Mouse (Mus musculus) cerebellum, postnatal 4 days (tissue): ENCODE measurements at regions not wholly inside any gene's neighbourhood (a gene's known extent, or its start where the extent isn't known, plus 50 kb on each side); places are given as distances from the start of the nearest gene placed in this dataset.

Experiments
- DNase-seq, 2 experiments: peaks; one replicate each; pipeline ENCODE4 v3.0.0; 2022; ENCODE audit warnings: low spot score in 2 of 2, mixed read lengths in 1 of 2

DNA sequence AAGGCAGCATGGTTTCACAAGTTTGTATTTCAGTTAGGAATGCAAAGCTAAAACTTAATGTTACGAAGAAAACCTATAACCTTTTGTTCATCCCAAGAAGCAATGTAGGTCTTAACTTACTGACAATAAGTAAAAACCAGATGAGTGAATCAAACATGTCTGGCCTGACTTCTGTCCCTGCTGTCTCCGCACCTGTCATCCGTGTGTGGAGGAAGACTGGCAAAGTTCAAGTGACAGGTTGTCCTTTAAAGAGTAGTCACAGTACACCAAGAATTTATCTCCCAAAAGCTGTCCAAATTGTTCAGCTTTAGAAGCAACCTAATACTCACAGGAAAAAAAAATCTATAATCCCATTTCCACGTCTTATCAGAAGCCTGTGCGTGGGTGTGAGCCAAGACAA, 146.3 kb upstream of the Gm10181 start:
- DNase-seq: no peak

DNA sequence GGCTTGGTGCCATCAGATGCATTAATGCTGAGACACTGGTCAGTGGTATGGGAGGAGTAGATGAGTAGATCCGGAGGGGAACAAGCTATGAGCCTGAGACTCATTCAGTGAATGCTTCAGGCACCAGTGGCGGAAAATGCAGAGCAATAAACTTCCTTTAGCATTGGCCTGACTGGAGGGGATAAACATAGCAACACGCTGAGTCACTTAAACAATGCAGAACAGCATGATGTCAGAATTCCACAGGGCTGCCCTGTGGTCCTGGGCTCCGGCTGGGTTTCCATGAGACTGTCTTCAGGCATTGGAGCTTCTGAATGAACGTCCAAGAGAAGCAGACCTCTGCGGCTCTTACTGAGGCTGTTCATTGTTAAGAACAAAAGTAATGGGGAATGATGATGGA, 145.4 kb upstream of the Gm10181 start:
- DNase-seq: no peak

DNA sequence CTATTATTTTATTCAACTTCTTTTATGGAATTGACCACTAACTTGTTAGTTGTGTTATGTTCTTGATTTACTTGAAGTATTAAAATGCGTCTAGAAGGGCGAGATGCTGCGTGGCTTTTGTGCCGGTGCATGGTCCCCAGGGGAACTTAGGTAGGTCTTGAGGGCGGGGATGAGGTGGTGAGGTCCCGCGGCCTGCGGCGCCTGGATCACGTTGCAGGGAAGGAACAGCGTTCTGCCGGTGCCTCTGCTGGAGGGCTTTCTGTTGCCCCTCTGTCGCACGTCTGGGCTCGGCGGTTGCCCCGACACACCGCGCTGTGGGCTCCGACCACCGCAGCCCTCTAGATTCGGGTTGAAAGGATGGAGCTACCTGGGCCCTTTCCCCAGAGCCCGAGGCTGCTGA, 136.7 kb upstream of the Gm10181 start:
- DNase-seq: no peak

DNA sequence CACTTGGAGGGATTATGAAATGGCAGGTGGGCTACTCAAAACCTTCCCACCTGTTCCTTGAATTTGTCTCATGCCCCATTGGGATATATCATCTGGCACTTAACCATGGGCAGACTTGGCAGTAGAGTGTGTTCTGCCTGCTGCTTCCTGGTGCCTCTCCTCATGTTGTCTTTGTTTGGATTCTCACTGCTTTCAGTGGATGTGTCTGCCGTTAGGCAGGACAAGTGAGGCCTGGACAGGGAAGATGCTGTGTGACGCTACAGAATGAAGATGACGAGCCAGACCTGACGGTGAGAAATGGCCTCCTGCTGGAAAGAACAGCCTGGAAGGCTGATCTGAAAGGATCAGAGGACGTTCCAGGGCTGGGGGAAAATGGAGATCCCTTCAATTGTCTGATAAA, 133.6 kb upstream of the Gm10181 start:
- no peak for DNase-seq

DNA sequence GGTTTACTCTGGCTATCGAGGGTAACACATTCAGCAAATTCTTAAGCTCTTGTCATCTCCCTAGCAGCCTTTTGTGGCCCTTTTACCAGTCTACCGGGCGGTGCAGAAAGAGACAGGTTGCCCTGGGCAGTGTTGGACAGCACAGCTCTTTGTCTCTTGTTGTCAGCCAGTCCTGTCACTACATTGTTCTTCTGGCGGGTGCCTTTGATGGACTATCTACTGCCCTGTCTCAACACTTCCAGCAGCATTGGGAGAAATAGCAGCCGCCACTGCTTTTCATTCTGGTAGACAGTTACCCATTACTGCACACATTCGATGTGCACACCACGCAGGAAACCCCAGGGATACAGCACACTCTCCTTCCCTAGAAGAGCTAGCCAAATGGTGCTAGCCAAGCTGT, 132.7 kb upstream of the Gm10181 start:
- DNase-seq: no peak

DNA sequence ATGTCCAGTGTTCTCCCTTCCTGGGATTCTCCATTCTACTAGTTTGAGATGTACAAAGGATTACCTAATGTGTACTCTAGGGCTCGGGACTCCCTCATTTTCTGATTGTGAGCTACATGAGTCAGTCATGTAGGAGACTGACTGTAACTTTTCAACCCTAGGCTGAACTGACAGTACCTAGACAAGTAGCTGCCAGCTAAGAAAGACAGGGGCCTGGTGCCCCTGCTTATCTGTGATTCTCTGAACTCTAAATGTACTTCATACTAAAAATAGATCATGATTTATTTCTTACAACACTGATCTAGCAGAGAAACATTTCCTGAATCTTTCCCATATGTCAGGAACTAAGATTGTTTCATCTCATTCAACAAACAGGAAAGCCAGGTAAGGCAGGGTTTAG, 125.9 kb upstream of the Gm10181 start:
- no peak for DNase-seq

DNA sequence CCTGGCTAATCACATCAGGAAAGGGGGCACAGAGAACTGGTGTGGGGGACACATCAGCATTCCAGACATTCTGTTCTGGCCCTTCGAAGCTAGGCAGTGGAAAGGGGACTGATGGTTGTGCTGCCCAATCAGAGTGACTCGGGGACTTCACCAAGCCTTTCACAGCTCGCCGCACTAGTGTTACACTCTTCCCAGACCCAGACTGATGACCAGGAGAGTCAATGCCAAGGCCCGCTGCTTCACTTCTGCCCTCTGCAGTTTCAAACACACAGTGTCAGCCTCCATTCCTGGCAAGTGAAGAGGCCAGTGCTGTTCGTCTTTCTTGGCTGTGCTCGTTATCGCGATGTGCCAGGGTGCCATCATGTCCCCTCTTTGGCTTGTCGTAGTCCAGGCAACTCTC, 121.7 kb upstream of the Gm10181 start:
- peak in 1 of 2 experiments; percentile 26 for DNase-seq

DNA sequence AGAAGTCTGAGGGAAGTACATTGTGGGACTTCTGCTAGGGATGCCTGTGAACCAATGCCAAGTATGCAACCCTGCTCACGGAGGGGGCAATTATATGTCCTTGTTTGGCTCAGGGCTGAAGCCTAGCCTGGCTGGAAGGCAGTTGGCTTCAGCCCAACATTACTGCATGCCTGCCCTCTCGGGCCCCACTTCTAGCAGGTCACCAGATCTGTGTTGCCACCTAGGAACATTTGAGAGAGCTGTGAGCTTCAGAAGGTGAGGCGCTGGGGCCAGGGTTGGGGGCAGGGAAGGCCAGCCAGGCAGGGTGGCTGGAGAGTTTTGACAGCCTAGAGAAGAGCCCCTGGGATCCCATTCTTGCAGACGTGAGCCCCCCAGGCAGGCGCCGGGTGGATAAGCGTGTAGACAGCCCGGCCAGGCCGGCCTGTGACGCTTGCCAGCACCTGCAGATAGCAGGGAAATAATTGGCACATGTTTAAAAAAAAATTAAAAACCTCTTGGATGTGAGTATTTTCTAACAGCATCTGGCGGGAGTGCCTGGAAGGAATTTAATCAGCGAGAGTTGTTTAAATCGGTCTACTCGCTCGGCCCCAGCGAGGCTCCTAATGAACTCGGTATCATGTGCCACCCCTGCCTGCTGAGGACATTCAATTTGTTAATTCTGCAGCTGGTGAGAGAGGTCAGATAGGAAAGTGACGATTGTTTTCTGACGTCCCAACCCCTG, 115.0 kb upstream of the Gm10181 start:
- DNase-seq: no peak

DNA sequence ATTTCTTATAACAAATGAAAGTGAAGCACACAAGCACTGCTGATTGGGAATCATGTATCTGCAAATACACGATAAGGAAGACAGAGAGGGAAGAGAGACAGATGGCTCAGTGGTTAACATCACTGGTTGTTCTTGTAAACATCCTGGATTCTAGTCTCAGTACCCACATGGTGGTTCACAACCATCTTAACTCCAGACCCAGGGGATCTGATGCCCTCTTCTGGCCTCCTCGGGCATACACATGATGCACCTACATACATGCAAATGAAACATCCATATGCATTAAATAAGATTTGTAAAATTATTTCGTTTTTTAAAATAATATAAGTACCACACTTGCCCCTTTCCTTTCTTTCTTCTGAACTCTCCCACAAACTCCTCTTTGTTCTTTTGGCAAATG, 106.4 kb upstream of the Gm10181 start:
- DNase-seq: no peak

DNA sequence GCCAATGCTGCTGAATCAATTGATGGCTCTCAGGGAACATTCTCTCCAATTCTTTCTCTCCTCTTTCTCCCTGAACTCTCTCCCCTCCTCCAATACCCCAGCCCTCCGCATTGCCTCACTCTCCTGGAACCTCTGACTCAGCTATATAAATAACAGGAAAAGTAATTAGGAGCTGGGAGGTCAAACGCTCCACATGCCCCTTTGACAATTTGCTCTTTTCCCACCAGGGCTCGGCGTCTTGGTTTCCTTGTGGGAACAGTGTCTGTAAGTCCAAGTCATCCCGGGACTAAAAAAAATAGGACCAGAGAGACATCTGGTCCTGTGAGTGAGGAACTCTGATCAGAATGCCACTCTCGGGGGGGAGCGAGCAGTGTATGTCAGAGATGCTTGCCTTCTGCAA, 94.7 kb upstream of the Gm10181 start:
- DNase-seq: no peak

DNA sequence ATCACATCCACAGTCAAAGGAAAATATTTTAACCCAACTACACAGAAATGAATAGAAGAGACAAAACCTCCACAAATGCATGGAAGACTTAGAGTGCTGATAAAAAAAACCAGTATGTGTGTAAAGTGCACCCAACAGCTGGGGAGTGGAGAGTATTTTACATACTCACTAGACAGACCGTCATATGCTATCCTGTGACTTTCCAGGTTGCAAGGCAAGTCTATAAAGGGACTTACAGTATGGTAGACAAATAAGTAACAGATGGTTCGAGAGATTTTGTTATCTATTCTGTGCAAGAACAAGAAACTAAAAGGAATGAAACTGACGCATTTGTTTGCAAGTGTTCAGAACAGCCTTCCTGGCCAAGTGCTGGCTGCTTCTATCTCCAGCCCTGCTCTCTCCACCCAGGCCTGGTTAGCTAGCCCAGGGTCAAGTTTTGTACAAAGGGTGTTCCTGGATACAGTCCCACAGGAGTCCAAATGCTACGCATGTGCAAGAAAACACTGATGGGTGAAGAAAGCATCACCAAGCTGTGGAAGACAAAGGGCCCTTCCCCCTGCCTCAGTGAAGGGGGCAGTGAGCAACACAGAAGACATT, 68.0 kb upstream of the Gm10181 start:
- no peak for DNase-seq

DNA sequence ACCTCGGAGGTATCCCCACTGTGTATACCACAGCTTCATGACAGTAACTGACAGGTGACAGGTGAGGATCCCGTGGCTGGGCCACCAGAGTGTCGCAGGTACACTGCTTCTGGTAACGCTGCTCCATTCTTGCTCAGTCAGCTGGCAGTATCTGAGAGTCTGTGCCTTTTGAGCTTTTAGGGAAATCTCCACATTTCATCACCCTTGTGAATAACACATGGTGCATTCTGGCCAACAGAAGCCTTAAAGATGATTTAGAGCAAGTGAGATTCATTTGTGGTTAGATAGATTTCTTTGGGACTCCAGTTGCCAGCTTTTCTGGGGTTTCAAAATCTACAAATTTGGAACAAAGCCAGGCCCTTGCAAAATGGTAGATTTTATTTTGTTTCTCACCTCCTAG, 66.8 kb upstream of the Gm10181 start:
- DNase-seq: no peak

DNA sequence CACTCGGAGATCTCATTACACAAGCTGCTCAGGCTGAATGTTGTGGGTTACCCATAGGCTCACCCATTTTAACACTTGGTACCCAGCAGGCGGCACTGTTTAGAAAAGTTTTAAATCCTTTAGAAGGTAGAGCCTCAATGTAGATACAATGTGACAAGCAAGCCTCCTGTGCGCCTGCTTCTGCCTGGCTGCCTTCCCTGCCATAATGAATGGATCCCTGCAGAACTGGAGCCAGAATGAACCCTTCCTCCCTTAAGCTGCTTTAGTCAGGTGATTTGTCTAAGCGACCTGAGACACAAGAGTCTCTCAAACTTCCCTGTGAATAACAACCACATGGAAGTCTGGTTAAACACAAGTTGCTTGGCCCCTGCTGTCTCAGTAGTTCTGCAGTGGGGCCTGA, 64.7 kb upstream of the Gm10181 start:
- no peak for DNase-seq

DNA sequence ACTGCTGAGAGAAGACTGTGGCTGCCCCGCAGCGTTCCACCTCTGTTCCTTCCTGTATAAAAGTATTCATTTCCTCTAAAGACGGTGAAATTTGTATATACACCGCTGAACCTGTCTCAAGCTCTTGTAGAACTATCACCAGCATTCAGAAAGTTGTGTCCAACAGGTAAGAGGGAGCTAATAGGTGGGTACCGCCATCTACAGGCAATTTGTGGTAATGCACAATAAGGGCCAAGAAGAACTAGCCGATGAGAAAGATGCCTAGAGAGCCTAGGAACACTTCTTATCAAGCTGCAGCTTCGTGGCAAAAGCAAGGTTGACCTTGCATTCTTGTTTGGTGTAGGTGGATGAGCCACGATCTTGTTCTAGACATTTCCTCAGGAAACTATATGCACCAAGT, 61.6 kb upstream of the Gm10181 start:
- DNase-seq: peak; percentile 27 to 61

DNA sequence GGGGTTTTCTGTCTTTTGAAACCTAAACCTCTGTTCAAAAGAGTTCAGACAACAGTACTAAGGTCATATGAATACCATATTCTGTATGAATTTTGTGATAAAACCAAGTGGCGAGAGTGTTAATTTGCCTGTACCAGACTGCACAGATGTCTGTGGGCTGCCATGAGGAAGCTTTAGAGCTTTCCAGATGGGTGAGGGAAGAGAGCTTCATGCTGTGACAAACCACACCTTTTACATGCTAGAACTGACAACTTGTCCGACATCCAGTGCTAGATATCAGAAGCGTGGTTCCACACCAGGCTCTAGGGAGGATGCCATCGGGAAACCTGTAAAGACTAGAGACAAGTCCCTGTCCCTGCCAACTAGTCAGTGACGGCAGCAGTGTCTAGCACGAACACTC, 60.9 kb upstream of the Gm10181 start:
- no peak for DNase-seq

DNA sequence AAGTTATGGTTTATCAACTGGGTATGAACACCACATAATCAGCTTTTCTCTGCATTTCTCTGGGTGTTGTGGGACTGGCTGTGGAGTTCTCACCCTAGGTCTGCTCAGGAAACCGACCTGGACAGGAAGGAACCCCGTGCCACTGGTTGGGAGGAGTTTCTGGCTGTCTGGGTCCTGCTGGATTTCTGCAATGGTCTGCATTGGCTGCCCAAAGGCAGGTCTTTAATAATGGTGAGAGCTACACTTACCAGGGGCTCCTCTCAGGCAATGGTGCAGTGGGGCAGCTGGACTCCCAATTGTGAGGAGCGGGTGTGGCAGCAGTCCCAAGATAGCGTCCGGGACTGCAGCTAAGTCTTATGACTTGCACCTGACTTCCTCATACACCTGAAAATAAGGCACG, 57.8 kb upstream of the Gm10181 start:
- DNase-seq: no peak
